Mouse (Mus musculus) frontal cortex, postnatal 36 days (tissue): Measurements from ENCODE around the gene Hmgn3.

Experiments used
- DNase-seq, 2 experiments: peaks; one replicate each; pipeline ENCODE4 v3.0.0; 2022; ENCODE audit warnings: low spot score in 2 of 2

Gene Hmgn3

GRCm38 (mm10) chr9:83100786-83101185 is 45.7 kb downstream of the Hmgn3 start:
- DNase-seq: no peak

- DNase-seq: no peak
These were observed 47.7 kb downstream of the Hmgn3 start for GRCm38 (mm10) chr9:83098652-83099307.

GRCm38 (mm10) chr9:83097816-83098215 is 48.7 kb downstream of the Hmgn3 start:
- no peak for DNase-seq

GRCm38 (mm10) chr9:83094649-83095336 is 51.7 kb downstream of the Hmgn3 start:
- no peak for DNase-seq

- DNase-seq: no peak
These were observed 62.6 kb downstream of the Hmgn3 start for GRCm38 (mm10) chr9:83083790-83084469.

- DNase-seq: no peak
These were observed 63.4 kb downstream of the Hmgn3 start for GRCm38 (mm10) chr9:83083091-83083490.

GRCm38 (mm10) chr9:83082296-83082695 is 64.2 kb downstream of the Hmgn3 start:
- peak in 1 of 2 experiments; percentile 13 for DNase-seq

- DNase-seq: no peak
These were observed 66.8 kb downstream of the Hmgn3 start for GRCm38 (mm10) chr9:83079724-83080123.

GRCm38 (mm10) chr9:83068246-83068645 is 78.2 kb downstream of the Hmgn3 start:
- DNase-seq: no peak

GRCm38 (mm10) chr9:83061289-83061688 is 85.2 kb downstream of the Hmgn3 start:
- no peak for DNase-seq
